Mouse (Mus musculus): ENCODE measurements around the gene Lipn.
A peak's percentile ranks its signal among the peaks of the same experiment; 100 is the strongest.

Lipn gene

GRCm38 (mm10) chr19:34066779-34067472 is at the start of gene Lipn:
TSS of gene Lipn (plus strand) at chr19:34067358.
- no peak for DNase-seq (ENCODE audit: low read depth, low spot score)

- DNase-seq (ENCODE audit: low read depth, low spot score), result no peak
These were observed 45.6 kb upstream of the Lipn start for GRCm38 (mm10) chr19:34021440-34022172.

DNA sequence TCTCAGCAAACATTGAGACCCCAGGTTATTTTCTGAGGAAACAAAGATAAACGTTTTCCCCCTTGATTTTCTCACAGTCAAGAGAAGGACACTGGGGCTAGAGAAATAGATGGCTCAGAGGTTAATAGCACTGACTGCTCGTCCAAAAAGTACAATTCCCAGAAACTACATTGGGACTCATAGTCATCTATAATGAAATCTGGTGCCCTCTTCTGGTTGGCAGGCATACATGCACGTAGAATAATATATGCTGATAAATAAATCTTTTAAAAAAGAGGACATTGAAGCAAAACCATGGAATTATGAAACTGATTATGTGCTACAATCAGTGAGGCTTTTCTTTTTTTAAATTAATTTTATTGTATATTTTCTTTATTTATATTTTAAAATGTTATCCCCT is 44.4 kb upstream of the Lipn start:
- peak; percentile 19 for DNase-seq (ENCODE audit: low read depth, low spot score)

GRCm38 (mm10) chr19:34039731-34040130 is 27.4 kb upstream of the Lipn start:
- DNase-seq (ENCODE audit: low read depth, low spot score), result no peak

DNA sequence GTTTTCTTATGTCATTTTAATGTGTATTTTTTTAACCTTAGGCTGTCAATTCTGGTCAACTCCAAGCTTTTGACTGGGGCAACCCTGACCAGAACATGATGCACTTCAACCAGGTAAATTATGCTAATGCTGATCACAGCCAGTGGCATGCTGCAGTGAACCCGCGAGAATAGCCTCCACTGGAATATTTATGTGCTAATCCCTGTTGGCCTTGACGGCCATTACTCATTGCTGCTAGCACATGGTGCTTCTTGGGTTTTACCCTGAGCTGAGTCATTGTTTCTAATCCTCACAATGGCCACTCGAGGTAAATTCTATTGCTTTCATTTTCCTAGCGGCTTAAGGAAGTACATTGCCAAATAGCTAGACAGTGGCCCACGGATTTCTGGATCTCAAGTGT is 24.1 kb upstream of the Lipn start:
- peak; percentile 8 for DNase-seq (ENCODE audit: low read depth, low spot score)

GRCm38 (mm10) chr19:34049371-34050039 is 17.7 kb upstream of the Lipn start:
- no peak for DNase-seq (ENCODE audit: low read depth, low spot score)

DNA sequence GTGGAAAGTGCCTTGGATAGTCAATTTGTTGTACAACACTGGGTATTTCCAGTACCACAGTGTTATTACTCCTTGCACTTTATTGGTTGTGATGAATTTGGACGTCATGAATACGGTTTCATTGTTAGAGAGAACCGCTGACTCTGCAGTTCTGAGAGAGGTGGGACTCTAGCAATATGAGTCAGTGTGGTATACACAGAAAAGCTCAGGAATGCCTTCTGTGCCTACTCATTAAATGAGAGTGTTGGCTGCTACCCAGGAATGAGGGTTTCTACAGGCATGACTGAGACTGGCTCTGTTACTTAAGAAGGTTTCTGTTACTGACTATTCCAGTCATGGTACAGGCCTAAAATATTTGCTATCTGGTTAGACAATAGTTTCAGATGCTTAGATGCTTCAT is 15.7 kb upstream of the Lipn start:
- no peak for DNase-seq (ENCODE audit: low read depth, low spot score)

GRCm38 (mm10) chr19:34063547-34063946 is 3.6 kb upstream of the Lipn start:
- no peak for DNase-seq (ENCODE audit: low read depth, low spot score)

DNA sequence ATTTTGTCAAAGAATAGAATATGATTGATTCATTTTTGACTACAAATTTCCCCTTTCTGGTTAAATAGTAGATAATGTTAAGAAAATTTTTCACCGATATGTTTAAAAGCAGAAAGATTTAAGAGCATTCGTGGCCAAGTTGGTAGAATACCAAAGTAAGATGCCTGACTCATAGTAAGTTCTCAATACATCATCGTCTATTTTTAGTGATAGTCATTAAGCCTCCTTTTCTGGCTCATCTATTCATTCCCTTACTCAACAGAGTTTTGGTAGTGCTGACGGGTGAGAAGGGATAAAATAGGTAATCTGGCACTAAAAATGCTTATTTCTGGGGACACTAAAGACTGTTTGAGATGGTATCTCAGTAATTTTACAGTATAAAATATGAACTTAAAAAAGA is 3.1 kb upstream of the Lipn start:
- DNase-seq (ENCODE audit: low read depth, low spot score), result no peak

GRCm38 (mm10) chr19:34074239-34074638 is 7.1 kb downstream of the Lipn start:
- no peak for DNase-seq (ENCODE audit: low read depth, low spot score)

GRCm38 (mm10) chr19:34078130-34078529 is 11.0 kb downstream of the Lipn start:
- no peak for DNase-seq (ENCODE audit: low read depth, low spot score)

- DNase-seq (ENCODE audit: low read depth, low spot score), result no peak
These were observed 22.0 kb downstream of the Lipn start for GRCm38 (mm10) chr19:34089011-34089680.

DNA sequence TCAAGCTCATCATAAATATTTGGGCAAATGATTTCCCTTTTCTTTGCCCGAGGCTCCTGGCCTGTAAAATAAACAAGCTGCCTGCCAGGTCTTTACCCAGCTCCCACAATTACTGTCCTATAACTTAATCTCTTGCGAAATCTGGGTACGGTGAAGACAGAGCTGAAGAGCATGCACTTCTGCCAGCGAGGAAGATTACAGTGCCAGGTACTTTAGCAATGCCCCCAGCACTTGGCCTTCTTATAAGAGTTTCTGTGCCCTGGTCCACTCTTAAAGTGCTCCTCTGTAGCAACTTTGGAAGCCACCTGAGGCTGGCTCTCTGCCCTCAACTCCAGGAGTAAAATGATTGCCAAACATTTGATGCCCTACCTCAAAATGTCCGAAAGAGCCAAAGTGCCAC is 28.2 kb downstream of the Lipn start:
- no peak for DNase-seq (ENCODE audit: low read depth, low spot score)

- DNase-seq (ENCODE audit: low read depth, low spot score), result no peak
These were observed 29.1 kb downstream of the Lipn start for GRCm38 (mm10) chr19:34096228-34096627.

DNA sequence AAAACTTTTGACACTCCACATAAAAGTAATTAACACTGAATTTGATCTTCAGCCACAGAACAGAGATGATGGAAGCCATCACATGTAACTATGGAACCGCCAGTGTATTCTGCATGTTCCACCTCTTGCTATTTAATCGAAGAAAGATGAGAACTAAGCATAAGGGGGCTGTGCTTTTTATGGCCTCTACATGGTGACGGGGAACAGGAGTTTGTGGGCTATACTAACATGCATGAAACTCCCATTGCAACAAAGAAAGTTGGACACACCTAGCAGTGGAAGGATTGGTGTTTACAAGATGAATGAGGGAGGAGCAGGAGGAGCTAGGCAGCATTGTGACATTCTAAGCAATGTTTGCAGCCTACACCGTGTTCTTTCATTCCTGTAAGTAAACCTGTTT is 33.5 kb downstream of the Lipn start, which contains the start of gene Lipm:
Gene Lipm (plus strand): TSS at position 301 of the 400 bp plus-strand sequence.
- DNase-seq (ENCODE audit: low read depth, low spot score), result no peak

DNA sequence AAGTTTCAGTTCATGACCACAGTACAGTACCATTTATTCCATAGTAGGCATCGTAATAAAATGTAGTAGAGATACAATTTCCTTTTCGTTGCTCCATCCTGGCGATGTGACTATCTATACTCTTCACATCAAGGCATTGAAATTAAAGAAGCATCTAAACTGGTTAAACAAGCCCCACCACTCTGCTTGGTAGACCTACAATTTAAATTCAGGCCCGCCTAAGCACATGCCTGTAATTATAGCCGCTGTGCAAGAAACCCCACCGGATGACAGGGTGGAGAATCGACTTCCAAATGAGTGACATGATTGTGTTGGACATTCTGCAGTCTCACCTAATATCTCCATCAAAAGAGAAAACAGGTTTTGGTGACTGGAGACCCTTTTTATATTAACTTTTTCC is 34.7 kb downstream of the Lipn start:
- DNase-seq (ENCODE audit: low read depth, low spot score), result no peak

DNA sequence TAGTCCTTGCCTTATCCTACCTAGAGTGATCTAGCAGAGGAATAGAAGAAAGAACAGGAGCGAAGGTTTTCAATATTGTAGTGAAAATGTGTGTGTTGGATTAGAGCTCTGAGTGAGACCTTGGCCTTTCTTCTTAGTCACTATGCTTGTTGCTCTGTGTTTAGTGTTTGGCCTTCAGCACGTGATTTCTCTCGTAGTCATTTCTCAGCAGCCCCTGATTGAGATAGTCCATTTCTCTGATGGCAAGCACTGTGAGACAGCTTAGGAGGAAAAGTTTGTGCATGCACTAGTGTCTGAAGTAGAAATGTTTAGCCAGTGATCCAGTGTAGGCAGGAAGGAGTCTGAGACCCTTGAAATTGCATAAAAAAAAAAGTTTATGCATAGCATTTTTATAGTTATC is 37.7 kb downstream of the Lipn start:
- DNase-seq (ENCODE audit: low read depth, low spot score), result no peak

DNA sequence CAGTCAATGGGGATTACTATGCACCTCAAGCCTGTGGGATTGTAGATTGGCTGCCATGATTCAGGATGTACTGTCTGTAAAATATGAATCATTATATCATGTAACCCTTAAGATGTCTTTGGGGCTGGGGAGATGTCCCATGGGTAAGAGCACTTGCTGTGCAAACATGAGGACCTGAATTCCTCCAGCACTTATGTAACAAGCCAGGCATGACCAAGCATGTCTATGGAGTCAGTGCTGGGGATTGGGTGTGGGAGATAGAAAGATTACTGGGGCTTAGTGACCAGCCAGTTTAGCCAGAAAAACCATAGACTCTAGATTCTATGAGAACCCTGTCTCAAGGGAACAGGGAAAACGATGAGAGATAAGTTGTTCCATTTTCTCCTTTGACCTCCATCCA is 51.9 kb downstream of the Lipn start:
- DNase-seq (ENCODE audit: low read depth, low spot score), result no peak

DNA sequence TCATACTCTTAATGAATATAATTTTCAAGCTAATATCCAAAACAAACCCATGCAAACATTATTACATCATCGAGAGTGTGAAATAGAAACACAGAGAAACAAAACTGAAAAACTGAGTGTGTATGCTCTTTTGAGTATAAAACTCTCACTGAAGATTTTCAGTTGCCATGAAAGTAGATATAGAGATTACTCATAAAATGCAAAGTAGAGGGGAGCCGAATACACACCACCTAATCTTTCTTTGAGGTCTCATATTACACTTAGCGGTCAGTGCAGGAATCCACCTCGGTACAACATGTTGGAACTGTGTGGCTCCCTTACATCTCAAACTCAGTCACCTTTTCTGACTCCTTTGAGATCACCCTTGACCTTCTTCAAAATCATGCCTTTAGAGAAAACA is 52.5 kb downstream of the Lipn start:
- DNase-seq (ENCODE audit: low read depth, low spot score), result no peak

DNA sequence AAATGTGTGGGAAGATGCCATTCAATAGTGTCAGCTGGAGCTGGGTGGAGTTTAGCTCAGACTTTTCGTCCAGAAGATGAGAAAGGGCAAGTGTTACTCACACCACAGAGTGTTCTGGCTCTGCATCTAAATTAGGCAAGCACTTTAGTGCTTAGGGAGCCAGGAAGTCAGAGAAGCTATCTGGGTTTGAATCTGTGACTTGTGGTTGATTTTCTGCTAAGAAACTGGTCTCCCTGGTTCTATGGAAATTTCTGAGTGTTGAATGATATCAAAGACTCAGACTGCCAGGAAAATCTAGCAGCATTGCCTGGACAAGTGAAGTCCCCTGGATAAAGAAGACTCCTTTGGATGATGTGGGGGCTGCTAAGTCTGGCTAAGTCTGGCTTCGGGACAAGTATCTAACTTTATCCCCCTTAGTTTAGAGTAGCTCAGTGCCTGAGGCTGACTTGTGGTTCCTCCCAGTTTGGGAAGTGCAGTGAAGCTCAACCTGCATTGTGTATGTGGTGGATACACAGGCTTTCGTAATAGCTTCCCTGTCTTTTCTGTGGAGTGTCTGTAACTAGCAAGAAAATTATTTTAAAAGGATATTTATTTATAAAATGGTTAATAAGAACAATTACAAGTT is 53.1 kb downstream of the Lipn start:
- no peak for DNase-seq (ENCODE audit: low read depth, low spot score)

Data from R1 (cell line).